Mouse (Mus musculus): Measurements from ENCODE around the gene Ccdc8.

Ccdc8 gene

DNA sequence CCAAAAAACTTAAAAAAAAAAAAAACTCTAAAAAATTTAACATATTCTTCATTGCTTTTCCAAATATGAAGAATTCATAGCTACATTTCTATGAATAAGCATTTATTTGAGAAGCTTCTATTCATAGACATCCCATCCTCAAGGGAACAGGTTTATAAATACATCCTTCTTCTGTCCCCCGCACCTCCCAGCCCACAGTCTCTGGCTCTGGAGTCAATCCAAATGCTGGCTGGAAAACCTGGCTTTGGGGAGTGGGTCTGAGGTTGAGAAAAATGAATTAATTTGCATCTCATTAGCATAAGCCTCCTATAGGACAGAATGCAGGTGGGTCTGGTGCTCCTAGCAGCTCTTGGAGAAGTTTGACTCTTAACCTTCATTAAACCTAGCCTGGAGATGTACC, 53.2 kb downstream of the Ccdc8 start:
- DNase-seq (ENCODE audit: low read depth, low spot score) = no peak

Measured in ZHBTc4 (cell line).